Mouse (Mus musculus) CD8-positive naive resting alpha-beta T cell, adult 2 months (primary cell): Measurements from ENCODE around the gene Cmya5.
A peak's percentile ranks its signal among the peaks of the same experiment; 100 is the strongest.
"Not testable (repeated sequence)": the region's sequence is repeated elsewhere in the genome, so short reads cannot be mapped to it uniquely, and the experiment has no call there.

ENCODE experiments used
- DNase-seq, 2 experiments: peaks; one replicate each; pipeline ENCODE4 v3.0.0; 2022; ENCODE audit warnings: low read depth in 2 of 2, low spot score in 2 of 2

The Cmya5 gene

DNA sequence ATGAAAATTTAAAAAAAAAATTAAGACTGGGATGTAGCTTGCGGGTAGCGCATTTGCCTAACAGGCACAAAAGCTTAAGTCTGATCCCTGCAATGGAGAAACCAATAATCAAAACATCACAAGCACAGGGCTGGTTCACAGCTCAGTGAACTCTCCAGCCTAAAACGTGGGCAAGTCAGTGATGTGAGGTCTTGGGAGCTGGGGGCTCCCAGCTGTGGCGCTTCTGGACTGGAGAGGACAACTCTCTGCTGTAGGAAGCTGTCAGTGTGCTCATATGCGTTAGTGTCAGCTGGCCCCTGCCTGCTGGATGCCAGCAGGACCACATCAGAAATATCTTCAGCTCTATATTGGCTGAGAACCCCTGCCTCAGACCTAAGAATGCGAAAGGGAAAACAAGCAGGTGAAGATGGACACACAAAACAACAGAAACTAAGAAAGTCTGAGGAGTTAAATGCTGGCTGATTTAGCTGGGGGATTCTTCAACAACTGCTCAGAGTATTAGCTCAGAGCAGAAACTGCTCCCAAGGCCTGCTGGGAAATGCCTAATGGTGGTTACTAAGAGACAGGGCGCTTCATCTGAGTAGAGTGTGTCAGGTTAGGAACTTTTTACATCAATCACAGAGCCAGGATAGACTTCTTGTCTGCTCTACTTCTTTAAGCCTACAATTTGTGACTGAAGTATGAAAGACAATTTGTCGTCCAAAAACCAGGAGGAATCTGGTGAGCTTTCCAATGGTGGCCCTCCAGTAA lies 16.2 kb downstream of the Cmya5 start:
- no peak for DNase-seq

DNA sequence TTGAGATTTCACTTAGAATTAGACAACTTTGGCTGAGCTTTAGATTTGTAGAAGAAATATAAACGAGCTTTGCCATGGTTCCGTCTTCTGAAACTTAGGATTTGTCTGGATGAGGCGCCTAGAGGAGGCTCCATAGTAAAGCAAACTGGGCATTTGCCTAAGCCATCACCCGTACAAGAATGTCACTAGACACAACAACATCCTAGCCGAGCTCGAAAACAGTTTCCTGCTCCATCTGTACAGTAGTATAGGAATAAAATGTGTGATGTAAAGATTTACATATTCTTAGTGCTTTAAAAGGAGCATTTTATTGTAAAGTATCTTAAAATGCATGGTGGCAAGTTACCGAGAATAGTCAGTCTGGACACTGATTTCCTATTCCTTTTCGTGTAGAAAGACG lies 22.2 kb downstream of the Cmya5 start:
- DNase-seq: no peak

DNA sequence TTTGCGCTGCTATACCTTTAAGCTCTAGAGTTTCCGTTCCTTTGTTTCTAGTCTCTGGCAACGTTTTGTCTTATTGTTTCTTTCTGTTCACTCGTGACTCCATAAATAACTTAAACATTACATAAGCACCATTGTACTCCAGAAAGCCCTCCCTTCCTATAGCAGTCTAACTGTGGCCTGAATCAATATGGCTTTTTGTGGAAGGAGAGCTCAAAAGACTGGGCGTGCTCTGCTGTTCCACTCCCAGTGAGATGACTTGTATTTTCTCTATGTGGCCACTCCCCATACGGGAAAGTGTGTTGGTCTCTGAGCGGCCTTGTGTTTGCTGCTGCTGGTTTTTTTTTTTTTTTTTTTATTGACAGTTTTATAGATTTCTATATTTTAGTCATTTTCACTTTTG lies 27.3 kb downstream of the Cmya5 start:
- DNase-seq: no peak

DNA sequence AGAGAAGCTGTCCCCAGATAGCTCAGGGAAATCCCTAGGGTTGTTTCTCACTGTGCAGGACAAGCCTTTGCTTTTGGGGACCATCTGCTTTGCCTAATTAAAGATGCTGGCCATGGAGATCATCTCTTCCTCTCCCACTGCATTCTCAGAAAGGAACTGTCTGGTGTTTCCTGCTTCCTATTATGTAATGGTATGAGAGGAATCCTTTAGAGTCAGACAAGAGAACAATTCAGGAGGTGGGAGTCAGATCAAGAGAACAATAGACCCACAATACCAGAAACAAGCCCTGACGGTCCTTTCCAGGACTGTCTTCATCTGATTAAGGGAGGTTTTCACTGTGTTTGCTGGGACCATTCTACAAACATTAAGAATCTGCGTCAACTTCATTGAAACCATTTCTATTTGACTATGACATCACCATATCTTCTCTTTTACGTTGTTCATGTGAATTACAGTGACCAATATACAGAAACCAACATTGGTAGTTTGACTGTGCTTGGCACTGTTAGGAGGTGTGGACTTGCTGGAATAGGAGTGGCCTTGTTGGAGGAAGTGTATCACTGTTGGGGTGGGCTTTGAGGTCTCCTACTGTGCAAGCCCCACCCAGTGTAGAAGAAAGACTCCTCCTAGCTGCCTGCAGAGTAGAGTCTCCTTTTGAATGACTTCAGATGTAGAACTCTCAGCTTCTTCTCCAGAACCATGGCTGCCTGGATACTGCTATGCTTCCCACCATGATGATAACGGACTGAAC lies 42.0 kb downstream of the Cmya5 start:
- DNase-seq: no peak

DNA sequence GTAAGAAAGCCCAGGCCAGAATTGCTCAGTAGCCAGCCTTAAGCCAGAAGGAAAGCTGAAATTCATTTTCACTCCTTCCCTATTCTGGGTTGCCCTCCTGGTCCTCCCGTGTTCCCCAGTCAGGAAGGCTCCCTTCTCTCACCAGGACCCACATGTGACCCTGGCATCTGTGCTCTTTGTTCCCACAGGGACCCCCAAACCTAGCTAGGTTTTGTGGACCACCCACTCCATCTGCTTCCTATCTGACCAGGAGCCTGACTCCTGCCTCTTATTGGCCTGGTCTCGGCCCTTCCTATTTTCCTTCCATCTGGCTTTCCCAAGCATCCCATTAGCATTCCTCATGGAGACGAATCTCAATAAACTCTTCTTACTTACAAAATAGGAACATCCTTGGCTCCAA lies 45.9 kb downstream of the Cmya5 start:
- no peak for DNase-seq

DNA sequence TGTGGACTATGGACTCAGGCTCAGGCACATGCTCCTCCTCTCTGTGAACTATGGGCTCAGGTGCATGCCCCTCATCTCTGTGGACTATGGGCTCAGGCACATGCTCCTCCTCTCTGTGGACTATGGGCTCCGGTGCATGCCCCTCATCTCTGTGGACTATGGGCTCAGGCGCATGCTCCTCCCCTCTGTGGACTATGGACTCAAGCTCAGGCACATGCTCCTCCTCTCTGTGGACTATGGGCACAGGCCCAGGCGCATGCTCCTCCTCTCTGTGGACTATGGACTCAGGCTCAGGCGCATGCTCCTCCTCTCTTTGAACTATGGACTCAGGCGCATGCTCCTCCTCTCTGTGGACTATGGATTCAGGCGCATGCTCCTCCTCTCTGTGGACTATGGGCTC lies 47.9 kb downstream of the Cmya5 start:
- DNase-seq: no peak

DNA sequence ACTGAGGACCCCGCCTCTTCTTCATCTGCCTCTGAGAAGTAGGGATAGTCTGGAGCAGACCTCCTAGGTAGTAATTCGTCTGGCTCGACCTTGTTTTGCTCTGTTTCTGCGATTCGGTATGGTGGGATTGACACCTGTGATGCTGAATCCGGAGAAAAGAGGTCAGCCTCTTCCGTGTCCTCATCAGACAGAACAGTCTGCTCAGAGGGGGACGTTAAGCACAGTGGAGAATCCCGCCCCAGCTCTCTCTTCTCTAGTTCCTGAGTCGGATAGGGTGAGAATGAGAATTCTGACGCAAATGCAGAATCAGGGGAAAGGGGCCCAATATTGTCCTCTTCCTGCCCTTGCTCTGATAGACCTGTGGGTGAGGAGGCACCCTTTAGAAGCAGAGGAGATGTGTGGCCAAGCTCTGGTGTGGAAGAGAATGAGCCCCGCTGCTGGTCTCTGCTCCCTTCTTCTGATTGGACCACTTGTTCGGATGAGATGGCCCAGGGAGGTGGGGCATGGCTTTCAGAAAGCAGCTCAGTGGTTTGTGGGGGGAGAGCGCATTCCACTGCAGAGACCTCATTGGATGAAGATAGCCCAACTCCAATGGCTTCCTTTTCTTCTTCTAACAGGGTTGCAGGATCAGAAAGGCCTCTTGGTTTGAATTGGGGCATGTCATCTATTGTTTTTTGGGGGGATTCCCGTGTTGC lies 49.3 kb downstream of the Cmya5 start:
- DNase-seq: no peak

DNA sequence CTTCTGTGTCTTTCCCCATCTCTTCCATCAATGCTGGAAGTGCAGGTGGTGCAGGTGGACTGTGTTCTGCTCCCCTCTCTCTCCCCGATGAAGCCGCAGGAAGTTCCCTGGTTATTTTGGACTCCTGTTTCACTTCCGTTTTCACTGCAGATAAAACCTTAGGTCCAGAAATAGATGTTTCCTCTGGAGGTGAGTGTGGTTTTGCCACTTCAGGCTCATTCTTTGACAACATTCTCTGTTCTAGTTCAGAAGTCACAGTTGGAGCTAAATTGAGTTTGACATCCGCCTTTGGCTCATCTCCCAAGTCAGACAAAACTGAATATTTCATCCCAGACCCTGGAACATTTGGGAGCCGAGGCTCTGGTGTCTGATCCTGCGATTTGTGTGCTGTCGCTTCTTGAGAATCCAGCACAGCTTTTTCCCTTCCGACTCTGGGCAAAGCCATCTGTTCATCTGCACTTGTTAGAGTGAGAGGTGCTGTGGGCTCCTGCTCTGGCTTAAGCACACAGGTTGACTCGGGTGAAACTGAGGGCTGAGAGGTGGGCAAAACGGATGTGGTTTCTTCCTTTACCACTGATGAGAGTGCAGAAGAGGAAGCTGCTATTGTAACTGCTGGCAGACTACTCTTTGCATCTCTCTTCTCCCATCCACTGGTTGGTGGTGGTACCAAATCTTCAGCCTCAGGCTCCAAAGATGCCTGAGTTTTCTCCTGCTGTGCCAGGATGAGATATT lies 50.2 kb downstream of the Cmya5 start:
- peak; percentile 30 to 50 for DNase-seq

DNA sequence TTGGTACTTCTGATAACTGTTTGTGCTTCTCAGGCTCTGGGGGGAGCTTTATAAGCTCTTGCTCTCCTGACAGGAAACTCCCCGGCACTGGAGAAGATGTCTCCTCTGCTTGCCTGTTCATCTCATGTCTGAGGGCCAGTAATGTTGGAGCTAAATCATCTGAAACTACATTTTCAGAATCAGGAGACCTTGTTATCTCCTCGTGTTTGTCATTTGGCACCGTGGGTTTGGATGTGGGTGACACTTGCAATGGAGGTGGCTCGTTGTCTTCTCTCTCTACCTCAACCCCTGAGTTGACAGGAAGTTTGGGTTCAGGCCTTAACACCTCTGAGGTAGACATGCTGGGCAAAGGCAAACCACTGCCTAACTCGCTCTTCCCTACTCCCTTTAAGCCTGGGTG lies 50.8 kb downstream of the Cmya5 start:
- no peak for DNase-seq

DNA sequence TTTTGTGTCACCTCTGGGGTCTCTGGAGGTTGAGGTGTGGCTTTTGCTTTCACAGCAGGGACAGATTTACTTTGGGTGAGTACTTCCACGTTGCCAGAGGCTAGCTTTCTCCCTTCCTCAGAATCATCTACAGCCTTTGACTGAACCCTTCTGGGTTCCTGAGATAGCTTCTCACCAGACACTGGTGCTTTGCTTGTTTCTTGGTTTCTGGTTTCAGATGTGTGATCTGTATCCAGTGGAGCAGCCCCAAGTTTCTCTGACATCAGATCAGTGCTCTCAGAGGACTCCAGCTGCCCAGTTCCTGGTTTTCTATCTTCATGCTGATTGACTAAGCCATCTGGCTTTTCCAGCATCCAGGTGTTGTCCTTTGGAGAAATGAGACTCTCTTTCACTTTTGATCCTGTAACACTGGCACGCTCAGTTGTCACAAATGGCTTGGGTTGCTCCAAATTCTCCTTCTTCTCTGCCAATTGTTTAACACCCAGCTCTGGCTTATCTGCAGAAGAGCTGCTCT lies 51.6 kb downstream of the Cmya5 start:
- DNase-seq: no peak

DNA sequence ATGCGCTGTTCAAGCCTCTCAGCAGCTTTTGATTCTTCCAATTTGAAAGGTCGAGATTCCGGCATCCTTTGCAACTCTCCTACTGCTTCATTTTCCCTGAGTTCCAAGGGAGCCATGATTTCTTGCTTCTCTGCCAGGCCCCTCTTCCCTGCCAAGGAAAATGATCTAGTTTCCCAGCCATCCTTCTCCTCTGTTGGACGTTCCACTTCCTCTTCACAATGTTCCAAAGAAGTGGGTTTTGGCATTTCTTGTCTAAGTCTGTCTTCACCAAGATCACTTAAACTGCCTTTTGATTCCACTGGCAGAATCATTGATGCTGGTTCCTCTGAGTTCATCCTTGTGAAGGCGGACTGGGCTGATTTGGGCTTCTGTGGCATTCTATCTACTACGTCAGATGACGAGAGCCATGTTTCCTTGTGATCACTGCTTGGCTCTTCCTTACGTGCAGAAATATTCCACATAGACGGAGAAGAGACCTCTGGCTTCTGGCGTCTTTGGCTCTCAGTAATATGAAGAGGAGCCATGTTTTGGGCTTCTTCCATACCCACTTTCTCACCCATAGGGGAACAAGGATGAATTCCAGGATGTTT lies 52.6 kb downstream of the Cmya5 start:
- DNase-seq: no peak

DNA sequence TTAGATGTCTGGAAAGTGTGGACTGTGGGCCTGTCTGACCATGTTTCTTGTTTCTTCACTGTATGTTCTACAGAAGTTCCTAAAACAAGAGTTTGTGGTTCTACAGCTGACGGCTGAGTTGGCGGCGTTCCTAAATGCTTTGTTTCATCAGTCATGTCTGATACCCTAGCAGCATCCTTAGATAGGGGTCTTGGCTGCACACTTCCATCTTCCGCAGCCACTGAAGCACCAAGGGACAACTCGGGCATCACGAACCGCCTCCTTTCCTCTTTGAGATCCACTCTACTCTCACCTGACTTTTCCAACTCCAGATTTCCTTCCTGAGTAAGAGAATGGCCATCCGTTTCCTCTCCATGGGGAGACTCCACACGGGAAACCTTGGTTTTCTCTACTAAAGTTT lies 53.3 kb downstream of the Cmya5 start:
- no peak for DNase-seq

DNA sequence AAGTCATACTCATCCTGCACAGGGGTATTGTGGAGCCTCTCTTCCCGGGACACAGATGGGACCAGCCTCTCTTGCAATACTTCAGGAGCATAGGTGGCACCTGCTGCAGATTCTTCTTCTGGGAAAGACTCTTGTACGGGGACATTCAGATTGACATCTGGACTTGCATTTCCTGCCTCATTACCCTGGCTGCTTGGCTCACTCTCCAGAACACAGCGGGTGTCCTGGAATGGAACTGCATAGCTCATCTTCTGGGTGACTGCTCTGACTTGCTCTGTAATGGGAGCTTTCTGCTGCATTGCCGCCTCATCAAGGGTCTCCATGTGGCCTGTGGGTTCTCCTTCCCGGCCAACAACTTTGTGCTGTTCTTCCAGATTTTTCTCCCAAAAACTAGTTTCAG lies 55.0 kb downstream of the Cmya5 start:
- DNase-seq: no peak

DNA sequence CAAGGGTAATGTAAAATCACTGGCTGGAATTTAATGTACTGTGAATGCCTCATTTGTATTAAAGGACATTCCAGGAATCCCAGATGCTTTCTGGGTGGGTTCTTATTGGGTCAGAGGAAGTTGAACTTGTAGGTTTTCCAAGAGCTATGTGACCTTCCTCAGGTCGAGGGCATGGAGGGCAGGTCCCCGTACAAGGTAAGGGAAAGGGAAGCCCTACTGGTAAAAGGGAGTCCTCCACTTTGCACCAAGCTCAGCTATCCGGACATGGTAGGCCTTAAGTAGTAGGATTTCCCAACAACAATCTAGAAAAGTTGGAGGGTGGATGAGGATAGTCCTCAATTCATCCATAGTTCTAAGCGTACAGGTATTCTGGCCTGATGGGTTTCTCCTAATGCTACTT lies 58.8 kb downstream of the Cmya5 start:
- DNase-seq: no peak

DNA sequence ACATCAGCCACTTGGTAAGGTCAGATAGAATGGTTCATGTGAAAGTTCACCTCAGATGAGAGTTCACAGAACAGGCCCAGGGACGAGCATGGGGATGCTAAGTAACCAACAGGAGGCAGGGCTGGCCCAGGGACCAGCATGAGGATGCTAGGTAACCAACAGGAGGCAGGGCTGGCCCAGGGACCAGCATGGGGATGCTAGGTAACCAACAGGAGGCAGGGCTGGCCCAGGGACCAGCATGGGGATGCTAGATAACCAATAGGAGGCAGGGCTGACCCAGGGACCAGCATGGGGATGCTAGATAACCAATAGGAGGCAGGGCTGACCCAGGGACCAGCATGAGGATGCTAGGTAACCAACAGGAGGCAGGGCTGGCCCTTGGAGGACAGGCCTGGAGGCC lies 62.2 kb downstream of the Cmya5 start:
- DNase-seq: not testable (repeated sequence)

DNA sequence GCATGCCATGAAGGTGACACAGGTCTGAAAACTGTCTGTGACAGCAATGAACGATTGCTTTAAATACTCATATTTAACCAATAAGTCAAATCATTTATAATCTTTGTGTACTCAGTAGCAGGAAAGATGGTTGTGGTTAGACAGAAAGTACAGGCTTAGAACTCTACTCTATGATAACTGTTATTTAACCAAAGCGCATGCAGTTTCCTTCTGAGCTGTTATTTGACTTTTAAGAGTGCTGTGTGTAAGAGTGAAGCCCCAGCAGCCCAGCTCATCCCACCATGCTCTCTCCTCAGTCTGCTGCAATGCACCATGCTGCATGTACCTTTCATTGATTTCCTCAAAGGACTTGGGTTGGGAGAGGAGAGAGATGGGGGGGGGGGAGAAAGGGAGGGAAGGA lies 63.7 kb downstream of the Cmya5 start:
- DNase-seq: no peak

DNA sequence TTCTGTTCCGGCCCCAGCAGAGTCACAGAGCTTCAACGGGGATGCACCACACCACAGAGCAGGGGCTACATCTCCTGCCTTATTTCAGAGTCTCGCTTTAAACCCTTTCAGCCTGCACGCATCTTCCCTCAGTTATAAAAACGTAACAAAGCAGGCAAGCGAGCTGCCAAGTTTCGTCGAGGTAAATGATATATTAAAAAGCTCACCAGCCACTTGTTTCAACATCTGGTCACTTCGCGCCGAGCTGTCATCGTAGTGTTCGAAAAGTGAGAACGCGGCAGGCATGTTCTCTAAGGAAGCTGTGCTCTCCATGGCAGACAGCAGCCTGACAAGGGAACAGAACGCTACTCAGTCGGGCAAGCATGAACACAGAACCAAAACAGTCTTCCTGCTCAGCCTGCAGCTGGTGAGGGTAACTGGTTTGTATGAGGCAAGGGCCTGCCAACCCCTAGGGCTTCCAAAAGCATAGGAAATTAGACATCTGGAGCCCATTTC lies 70.3 kb downstream of the Cmya5 start:
- no peak for DNase-seq

DNA sequence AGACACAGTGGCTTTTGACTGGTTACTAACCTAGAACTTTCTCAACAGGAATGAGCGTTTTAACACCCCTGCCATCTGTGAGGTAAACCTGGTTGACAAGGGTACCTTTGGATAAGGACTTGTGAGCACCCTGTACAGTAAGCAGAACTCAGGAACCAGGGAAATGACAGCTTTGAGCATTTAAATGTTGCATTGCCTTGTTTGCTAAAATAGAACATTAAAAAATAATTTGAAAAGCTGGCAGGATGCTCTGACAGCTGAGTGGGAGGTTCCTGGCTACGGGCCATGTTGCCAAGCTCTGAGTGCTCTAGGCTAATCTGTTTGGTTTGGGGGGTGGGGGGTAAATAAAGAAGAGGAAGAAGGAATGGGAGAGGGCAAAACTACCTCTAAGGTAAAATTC lies 70.9 kb downstream of the Cmya5 start:
- DNase-seq: no peak

DNA sequence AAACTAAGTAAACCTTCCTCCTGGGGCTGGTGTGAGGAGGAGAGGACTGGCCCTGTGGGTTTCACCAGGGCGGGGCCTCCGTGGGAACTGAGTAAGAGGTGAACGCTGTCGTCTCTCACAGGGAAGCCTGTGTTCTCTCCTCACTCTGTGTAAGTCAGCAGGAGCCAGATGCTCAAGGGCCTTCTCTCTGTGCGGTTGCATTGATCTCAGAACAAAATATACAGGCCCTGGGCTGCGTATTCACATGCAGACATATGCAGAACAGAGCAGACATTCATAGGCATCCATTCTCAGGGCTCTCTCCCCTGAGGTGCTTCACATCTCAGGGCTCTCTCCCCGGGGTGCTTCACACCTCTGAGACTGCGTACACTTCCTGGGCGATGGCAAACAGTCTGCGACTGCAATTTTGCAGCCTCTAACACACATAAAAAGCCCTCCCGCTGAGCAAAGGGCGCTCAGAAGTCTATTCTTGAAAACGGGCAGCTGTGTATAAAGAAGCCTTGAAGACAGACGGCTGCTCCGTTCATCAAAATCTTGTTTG lies 71.6 kb downstream of the Cmya5 start:
- peak in 1 of 2 experiments; percentile 7 for DNase-seq

DNA sequence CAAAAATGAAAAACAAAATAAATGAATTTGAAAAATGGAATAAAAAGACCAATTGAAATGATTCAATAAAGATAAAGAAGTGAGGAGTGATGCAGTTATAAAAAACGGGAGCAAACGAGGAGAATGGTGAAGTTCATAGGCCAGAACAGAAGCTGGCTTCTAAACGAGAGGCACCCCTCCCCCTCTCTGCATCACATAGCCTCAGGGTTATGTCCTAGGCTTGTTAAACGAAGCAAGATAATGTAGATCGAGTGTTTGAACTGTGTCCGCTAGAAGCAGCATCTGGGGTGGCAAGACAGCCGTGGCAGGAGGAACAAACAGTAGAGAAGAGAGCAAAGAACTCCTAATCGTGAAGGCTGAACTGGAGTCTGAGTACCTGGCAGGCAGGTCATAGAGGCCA lies 74.1 kb downstream of the Cmya5 start:
- no peak for DNase-seq

DNA sequence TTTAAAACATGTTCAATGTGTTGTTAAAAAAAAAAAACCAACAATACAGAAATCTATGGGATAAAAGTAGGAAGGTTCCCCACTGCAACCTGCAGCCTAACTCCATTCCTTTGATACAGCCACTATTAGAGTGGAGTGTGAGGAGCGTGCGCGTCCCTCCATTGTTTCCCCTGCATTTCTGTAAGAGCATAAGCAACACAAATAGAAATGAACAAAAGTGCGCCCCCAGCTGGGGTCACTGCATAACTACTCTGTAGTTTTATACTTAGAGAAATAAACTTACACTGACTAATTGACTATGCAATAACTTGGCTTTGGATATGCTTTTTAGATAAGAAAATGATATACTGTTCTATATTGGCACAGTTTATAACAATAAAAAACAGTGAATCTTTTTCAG lies 75.0 kb downstream of the Cmya5 start:
- no peak for DNase-seq
